Mouse (Mus musculus): ENCODE results near the gene Tmeff1. TPM values are rescaled to one million over a fixed set of nuclear protein-coding genes. Genes with fewer than 3 reads are reported as not detected.

Gene Tmeff1
- total RNA-seq, 1 experiment from 2014 or later, result 0.48 TPM

DNA sequence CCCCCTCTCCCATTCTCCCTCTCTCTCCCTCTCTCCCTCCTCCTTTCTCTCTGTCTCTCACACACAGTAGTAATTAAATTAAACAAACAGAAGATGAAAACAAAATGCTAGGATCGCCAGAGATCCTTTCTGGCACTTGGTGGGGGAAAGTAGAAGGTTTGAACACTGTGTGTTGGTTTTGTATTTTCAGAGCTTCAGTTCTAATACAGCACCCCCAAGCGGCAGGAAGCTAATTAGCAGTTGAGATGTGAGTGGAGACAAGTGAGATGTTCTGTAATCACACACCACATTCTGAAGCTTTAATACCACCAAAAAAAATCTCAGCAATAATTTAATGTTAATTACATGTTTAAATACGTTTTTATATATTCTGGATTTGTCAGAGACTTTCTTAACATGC, 29.2 kb upstream of the Tmeff1 start:
- 0 out of 2 replicates have a peak, but pooled peaks have one; percentile 34 for ATAC-seq (replicated peaks; ENCODE audit: insufficient number of reproducible peaks, low FRiP score, low TSS enrichment, poor library complexity, severe bottlenecking)

DNA sequence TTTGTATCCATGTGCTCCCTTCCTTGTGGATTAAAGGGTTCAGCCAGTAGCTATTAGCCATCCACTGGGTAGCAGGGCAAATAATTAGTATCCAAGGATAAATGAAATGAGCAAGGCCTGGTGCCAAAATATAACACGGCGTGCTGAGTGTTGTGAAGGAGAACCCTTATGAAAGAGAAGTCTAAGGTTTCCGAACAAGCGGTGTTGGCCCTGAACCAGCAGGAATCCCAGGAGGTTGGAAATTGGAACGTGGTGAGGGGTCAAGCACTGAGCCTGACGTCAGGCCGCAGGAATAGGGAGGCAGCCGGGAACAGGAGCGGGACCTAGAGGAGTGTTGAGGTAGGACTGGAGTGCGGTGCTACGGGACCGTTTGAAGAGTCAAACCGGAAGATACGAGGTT, 25.3 kb upstream of the Tmeff1 start:
- no peak for ATAC-seq (replicated peaks; ENCODE audit: insufficient number of reproducible peaks, low FRiP score, low TSS enrichment, poor library complexity, severe bottlenecking)

DNA sequence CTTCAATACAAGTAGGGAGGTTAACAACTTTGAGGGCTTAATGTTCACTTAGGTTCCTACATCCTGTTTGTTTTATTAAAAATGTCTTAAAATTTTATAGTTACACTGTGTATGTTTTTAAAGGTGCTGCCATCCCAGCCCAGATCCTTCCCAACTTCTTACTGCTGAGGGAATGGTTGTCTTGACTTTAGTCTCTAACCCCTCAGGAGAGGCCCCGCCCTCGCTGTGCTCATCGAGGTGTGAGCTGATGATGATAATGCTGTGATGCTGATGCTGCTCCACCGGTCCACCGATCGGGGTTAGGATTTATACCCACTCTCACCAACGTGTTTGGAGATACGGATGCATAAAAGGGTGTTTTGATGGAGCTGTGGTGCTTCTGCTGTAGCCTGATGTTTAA, 23.1 kb upstream of the Tmeff1 start:
- ATAC-seq (replicated peaks; ENCODE audit: insufficient number of reproducible peaks, low FRiP score, low TSS enrichment, poor library complexity, severe bottlenecking), result no peak

DNA sequence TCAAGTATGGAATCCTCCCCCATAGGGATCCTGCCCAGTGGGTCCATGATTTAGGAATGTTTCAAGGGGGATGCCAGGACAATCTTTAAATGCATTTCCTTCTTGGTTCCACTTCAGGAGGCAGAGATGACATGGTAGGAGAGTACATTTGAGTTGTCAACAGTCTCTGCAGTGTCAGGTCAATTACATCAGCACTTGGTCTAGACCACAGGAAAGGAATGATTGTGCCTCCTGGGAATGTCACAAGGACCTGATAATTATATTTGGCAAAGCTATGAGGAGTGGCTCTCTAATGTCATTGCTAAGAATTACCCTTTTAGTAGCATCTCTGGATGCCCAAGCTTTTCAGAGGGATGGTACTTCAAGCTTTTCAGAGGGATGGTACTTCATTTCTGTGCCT, 20.0 kb upstream of the Tmeff1 start:
- ATAC-seq (replicated peaks; ENCODE audit: insufficient number of reproducible peaks, low FRiP score, low TSS enrichment, poor library complexity, severe bottlenecking), result no peak

DNA sequence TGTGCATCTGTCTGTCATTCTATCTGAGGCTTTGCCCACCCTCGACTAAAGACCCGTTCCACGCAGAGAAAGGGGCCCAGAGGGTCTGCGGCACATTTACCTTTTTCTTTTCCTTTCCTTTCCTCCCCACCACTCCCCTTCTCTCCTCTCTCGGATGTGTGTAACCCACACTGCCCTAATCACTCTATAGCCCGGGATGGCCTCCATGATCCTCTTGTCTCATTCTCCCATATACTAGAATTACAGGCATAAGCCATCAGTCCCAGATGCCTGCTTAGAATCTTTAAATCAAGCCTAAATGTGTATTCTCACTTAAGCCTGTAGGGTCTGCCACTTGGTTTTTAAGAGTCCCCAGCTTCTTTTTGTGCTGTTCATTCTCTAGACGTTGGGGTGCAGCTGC, 8.6 kb upstream of the Tmeff1 start:
- no peak for ATAC-seq (replicated peaks; ENCODE audit: insufficient number of reproducible peaks, low FRiP score, low TSS enrichment, poor library complexity, severe bottlenecking)

DNA sequence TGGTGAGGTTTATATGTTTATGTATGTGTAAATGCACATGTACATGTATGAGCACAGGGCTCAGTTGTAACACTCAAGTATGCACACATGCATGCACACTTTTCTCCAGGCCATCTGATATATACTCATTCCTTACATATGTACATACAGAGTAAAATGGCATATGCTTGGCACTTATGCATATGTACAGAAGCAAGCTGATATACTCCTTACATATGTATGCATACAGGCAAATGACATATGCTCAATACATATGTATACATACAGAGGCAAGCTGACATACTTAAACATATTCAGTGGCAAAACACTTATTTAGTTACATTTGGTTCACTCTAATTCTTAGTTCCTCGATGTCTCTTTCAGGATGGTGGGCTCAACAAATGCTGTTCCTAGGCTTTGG, 7.1 kb upstream of the Tmeff1 start:
- ATAC-seq (replicated peaks; ENCODE audit: insufficient number of reproducible peaks, low FRiP score, low TSS enrichment, poor library complexity, severe bottlenecking), result no peak

DNA sequence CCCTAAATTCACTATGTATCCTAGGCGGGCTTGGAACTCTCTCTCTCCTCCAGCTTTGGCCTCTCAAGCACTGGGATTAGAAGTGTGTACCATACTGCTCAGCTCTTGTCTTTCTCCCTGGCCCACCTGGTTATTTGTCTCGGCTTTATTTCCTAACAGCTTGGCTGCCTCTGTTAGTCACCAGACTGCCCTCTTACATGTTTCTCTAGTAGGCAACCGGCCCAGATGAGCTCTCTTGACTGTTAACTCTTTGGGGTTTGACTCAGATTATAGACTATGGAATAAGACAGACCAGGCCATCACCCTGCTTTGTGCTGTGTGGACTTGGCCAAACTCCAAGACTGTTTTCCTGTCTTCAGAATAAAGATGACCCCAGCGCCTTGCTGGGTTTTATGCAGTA, 6.6 kb upstream of the Tmeff1 start:
- ATAC-seq (replicated peaks; ENCODE audit: insufficient number of reproducible peaks, low FRiP score, low TSS enrichment, poor library complexity, severe bottlenecking), result no peak

DNA sequence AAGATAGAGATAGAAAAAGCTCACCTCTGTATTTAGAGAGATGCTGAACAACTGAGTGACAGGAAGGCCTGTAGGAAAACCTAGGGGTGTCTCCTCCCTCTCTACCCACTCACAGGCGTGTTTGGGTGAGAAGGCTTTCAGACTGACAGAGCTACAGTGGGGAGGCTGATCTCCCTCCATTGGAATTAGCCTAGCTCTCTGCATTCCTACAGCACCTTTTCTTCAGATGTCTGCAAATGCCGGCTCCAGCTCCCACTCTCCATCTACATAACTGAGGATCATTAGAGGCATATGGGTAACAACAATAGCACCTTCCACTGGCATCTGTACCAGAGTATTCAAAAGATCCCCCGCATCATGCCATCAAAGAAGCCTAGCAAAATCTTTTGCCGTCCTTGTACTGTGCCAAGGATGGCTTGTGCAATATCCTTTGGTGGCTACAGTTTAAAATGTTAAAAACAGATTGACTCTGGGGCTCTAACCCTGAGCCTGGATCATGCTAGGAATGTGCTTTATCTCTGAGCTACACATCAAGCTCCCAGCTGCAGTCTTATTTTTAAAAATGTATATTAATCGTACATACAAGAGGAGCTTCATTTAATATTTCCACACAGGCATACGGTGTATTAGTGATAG, 5.4 kb upstream of the Tmeff1 start:
- ATAC-seq (replicated peaks; ENCODE audit: insufficient number of reproducible peaks, low FRiP score, low TSS enrichment, poor library complexity, severe bottlenecking), result no peak

DNA sequence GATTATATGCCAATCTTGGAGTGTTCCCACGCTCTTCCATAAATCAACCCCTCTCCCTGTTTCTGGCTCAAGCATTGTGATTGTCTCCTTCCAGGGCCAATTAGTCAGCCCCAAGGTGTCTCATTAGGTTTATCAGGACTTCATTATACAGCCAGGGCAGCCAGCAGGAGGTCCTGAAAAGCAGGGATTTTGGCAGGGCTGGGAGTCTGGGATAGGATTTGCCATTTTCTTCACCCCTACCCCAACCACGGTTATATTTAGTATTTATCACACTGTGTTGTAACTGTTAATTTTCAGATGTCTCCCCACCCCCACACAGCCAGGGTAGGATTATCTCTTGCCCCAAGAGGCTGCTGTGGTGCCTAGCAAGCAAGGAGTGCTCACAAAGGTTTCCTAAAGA, 3.8 kb upstream of the Tmeff1 start:
- no peak for ATAC-seq (replicated peaks; ENCODE audit: insufficient number of reproducible peaks, low FRiP score, low TSS enrichment, poor library complexity, severe bottlenecking)

DNA sequence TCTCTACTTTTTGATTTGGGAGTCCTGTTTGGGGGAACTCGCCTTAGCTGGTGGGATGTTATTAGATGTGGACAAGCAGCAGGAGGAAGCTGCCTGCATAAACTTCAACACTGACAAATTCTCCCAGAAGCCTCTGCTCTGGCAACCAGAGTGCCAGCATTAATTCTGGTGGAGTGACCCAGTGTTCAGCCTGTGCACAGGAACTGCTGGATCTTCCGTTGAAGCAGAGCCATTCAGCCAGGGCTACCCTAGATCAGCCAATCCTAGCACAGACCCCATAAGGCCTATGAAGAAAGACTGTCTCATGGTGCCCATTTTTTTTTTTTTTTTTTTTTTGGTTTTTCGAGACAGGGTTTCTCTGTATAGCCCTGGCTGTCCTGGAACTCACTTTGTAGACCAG, 3.0 kb upstream of the Tmeff1 start:
- ATAC-seq (replicated peaks; ENCODE audit: insufficient number of reproducible peaks, low FRiP score, low TSS enrichment, poor library complexity, severe bottlenecking), result no peak

DNA sequence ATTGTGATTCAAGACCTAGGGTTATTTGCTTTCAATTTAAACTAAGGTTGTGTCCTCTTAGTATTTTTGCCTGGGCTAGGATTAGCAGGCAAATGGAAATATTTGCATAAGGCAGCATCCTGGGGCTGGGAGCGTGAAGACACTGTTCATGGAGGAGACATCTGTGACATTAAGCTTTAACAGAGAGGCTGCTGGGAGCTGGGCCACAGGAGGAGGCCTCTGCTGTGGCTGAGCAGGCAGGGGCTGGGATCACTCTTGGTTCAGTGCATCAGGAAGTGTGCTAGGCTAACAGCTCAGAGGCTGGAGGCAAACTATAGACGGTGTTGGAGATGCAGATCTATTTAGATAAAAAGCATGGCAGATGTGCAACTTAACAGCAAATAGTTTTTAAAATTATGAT, 2.0 kb upstream of the Tmeff1 start:
- ATAC-seq (replicated peaks; ENCODE audit: insufficient number of reproducible peaks, low FRiP score, low TSS enrichment, poor library complexity, severe bottlenecking), result no peak

DNA sequence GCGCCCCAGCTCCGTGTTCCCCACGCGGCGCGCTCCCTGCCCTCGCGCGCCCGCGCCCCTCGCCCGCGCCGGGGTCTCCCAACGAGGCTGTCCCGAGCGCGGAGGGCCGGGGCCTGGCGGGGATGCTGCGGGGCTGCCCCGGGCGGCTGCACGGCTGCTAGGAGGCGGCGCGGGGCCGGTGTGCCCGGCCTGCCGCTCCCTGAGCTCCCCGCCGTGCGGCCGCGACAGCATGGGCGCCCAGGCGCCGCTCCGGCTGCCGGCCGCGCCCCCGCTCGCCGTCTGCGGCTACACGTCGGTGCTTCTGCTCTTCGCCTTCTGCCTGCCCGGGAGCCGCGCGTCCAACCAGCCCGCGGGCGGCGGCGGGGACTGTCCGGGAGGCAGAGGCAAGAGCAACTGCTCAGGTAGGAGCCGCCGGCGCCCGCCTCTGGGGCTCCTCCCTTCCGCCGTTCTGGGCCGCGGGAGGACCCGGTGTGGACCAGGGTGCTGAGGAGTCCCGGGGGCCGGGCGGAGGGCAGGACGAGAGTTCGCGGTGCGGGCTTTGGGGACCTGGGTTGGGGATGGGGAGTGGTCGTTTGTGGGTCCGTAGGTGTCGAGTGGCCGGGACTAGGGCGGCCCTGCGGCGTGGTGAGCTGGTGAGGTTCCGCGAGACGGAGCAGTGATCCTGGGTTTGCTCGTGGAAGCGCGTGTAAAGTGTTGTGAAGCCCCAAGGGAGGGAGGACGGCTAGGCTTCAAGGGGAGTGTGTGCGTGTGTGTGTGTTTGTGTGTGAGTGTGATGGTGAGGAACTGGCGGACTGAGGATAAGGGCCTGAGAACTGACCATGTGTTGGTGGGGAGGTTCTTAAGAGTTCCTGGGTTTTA, 496 bp downstream of the Tmeff1 start:
- no peak; the same call in 1 of the 2 replicates for ATAC-seq (replicated peaks; ENCODE audit: insufficient number of reproducible peaks, low FRiP score, low TSS enrichment, poor library complexity, severe bottlenecking)

DNA sequence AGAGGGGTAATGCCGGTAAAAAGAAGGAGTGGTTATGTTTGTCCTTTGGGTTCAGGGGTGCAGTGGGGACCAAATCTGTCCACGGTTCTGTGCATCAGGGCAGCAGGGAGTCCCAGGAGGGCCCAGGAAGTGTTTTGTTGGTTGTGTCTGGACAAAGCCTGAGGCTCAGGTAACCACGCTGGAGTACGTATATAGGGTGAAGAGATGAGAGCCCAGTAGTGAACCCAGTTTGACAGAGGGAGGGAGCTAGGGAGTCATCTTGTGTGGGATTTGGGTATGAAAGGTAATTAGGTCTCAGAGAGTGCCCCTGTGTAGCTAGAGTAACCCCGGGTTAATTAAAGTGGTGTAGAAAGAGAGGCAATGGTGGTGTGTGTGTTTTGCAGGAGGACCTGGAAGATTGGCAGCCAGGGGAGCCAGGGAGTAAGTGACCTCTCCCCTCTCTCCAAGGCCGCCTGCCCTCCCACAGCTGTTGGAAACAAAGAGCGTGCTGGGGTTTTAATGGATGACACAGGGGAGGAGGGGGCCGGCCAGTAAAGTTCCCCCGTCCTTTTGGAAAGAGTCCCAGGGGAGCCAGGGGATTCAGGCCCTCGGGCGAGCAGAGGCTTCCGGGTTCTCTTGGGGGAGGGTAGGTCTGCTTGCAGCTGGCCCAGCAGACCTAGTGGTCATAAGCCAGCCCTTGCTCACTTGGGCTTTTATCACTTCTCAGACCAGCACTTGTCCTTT, 1.3 kb downstream of the Tmeff1 start:
- 0 out of 2 replicates have a peak, but pooled peaks have one; percentile 20 for ATAC-seq (replicated peaks; ENCODE audit: insufficient number of reproducible peaks, low FRiP score, low TSS enrichment, poor library complexity, severe bottlenecking)

DNA sequence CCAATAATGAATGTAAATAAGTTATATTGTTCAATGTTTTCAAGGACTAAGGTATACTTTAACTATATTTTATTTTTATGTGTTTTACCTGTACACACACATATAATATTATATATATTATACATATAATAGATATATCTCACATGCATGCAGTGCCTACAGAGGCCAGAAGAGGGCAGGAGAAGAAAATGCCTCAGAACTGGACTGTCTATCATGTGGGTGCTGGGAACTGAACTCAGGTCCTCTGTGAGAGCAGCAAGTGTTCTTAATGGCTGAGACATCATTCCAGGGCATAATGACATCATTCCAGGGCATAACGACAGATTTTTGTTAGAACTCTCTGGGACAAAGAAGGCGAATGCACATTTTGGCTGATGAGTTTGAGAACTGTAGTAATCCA, 2.6 kb downstream of the Tmeff1 start:
- ATAC-seq (replicated peaks; ENCODE audit: insufficient number of reproducible peaks, low FRiP score, low TSS enrichment, poor library complexity, severe bottlenecking), result no peak

DNA sequence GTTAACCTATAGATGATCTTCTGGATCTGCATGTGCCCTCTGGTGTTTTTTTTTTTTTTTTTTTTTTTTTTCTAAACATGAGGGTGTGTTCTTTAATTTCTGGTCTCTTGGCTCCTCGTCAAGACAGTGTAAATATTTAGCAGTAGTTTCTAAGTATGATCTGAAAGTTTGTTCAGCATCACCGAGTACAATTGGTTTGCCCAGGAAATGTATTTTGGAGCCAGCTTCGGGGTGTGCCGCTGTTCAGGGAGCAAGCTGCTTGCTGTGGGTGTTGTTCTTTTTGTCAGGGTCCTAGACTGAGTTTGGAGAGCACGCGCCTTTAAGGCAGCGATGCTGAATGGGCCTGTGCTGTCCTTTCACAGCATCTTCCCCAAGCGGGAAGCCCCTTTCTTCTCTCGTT, 3.6 kb downstream of the Tmeff1 start:
- no peak for ATAC-seq (replicated peaks; ENCODE audit: insufficient number of reproducible peaks, low FRiP score, low TSS enrichment, poor library complexity, severe bottlenecking)

DNA sequence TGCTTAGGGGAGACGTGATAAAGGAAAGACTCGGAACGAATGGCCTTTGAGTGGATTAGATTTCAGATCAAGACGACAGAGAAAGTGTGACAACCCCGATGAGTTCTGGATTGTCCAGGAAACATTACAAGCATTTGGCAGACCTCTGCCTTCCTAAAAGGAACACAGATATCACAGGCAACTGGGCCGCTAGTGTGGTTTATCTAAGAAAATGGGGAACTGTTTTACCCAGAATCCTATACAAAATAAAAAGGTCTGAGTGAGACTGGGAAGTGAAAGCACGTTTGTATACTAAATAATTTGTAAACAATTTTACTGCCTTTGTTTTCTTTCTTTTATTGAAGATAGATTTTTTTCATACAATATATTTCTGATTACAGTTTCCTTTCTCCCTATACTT, 5.9 kb downstream of the Tmeff1 start:
- ATAC-seq (replicated peaks; ENCODE audit: insufficient number of reproducible peaks, low FRiP score, low TSS enrichment, poor library complexity, severe bottlenecking), result no peak

DNA sequence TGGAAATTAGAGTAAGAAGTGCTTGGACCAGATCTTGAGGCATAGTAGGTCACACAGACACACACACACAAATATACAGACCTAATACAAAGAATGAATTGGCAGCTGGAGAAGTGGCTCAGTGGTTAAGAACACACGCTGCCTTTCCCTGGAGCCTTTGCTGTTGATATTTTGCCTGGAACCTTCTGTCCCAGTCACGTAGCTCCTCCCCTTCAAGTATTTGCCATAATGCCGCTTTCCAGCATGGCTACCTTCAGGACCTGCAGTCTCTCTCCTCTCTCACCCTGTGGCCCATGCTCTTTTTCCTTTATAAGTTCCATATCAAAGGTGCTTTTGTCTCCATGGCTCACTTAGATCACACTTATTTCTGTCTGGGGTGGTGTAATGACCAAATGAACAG, 6.4 kb downstream of the Tmeff1 start:
- ATAC-seq (replicated peaks; ENCODE audit: insufficient number of reproducible peaks, low FRiP score, low TSS enrichment, poor library complexity, severe bottlenecking), result no peak

DNA sequence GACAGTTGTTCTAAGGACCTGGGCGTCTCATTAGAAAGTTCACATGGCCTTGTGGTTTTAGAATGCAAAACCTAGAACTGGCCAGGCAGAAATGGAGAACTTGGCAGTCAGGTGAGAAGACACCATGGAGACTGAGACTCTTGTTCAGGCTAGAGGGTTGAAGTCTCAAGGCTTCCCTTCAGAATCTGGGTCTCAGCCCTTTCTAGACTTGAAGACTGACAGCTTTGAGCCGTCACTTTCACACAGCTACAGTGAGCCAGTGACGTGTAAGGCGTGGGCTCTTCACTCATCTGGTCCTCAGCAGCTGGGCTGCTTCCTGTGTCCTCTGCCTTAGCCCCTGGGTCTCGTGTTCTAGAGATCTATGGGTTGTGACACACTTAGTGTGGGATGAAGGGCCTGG, 7.4 kb downstream of the Tmeff1 start:
- ATAC-seq (replicated peaks; ENCODE audit: insufficient number of reproducible peaks, low FRiP score, low TSS enrichment, poor library complexity, severe bottlenecking), result peak; percentile 45; the same call in 1 of the 2 replicates

DNA sequence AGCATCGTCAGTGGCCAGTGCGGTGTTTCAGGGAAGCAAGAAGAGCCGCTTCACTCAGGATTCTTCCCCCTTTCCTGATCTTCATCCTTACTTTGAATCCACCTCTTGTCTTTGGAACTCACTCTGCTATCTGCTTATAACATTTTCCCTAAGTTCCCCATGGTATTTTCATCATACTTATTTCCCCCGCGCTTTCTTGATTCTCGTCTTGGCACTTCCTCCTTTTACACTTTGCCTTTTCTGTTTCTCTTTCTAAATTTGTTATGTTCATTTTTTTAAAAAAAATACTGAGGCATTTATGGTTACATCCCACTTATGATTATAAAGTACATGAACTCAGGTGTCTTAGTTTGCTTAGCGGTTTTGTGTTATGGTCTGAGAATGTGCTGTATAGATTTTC, 7.9 kb downstream of the Tmeff1 start:
- no peak for ATAC-seq (replicated peaks; ENCODE audit: insufficient number of reproducible peaks, low FRiP score, low TSS enrichment, poor library complexity, severe bottlenecking)

DNA sequence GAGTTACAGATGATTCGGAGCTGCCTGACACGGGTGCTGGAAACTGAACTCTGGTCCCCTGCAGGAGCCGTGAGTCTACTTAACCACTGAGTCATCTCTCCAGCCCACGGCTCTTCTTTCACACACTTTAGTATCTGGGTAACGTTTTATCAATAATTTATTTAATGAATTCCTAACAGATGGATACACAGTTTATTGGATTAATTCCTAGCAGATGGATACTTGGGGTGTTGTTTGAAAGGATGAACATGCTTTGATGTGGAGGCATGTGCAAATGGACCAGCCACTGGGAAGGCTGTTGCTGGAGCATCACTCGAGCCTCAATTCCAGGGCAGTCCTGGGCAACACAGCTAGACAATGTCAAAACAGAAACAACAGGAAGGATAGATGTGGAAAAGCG, 11.1 kb downstream of the Tmeff1 start:
- ATAC-seq (replicated peaks; ENCODE audit: insufficient number of reproducible peaks, low FRiP score, low TSS enrichment, poor library complexity, severe bottlenecking), result no peak

Measured in monocyte, adult 5-6 weeks (primary cell).